Mouse (Mus musculus): ENCODE measurements around the gene Cnnm2.

DNA sequence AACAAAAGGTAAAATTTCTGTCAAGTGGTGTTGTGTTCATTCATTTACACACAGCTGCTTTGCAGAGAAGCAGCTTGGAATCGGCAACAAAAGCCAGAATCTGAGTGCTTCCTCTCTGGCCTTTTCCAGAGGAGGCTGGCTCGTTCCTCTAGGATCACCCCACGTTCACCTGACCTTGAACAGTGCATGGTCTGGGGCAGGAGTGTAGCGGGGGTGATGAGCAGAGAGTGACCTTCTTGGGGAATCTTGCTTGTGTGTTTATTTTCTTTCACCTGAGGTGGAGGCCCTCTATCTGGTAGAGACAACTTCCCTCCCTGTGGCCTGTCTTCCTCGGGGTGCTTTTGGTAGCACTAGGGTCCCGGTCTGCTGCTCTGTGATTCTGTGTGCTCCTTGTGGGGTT lies 94.8 kb downstream of the Cnnm2 start:
- TF ChIP-seq POLR2A (IDR thresholded peaks at IDR 0.05; ENCODE audit: extremely low read depth, insufficient read depth, low read length): no peak
- TF ChIP-seq CTCF (IDR thresholded peaks at IDR 0.05; ENCODE audit: extremely low read depth, insufficient read depth, low read length): no peak

Data from cortical plate, adult 2 months (tissue).